Mouse (Mus musculus): ENCODE measurements around the gene Vmn1r220. TPM values are rescaled to one million over a fixed set of nuclear protein-coding genes. Genes with fewer than 3 reads are reported as not detected.
"Not testable (repeated sequence)": the region's sequence is repeated elsewhere in the genome, so short reads cannot be mapped to it uniquely, and the experiment has no call there.

Vmn1r220 gene
- not detected for total RNA-seq (2021)
- long read RNA-seq = 0 reads

DNA sequence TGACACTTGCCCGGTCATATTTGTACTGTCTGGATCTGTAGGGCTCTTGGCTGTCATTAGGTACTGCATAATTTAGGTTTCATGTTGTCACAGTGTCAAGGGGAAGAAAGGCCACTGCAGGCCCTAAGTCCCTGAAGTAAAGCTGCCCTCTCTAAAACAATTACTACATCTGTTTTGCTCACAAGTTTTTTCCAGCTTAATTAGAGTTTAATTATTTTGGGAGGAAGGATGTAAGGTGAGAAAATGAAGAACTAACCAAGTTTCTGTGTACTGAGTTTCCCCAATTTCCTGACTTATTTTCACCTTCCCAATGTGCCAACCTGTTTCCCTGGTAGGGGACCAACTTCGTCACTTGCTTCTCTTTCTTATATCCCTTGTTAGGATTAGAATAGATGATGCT, at the start of gene Vmn1r220:
Gene Vmn1r220 (minus strand): TSS at position 101 of the 400 bp plus-strand sequence.
- no peak for DNase-seq (ENCODE audit: low spot score in 2 of 2)

DNA sequence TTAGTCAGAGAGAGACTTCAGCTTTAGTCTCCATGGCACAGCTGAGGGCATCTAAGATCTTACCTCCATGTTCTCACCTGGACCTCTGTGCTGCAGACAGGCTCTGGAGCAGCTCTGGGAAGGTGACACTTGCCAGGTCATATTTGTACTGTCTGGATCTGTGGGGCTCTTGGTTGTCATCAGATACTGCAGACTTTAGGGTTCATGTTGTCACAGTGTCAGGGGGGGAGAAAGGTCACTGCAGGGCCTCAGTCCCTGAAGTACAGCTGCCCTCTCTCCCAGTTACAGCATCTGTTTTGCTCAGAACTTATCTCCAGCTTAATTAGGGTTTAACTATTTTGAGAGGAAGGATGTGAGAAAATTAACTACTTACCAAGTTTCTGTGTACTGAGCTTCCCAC, 48.1 kb upstream of the Vmn1r220 start, which contains the start of gene Vmn1r222:
Gene Vmn1r222 (minus strand): TSS at position 101 of the 400 bp plus-strand sequence.
- not testable (repeated sequence) for DNase-seq (ENCODE audit: low spot score in 2 of 2)

GRCm38 (mm10) chr13:23213827-23214226, 26.1 kb upstream of the Vmn1r220 start, which contains the start of gene Vmn1r221:
Gene Vmn1r221 (plus strand): TSS chr13:23214127.
- not testable (repeated sequence) for DNase-seq (ENCODE audit: low spot score in 2 of 2)

DNA sequence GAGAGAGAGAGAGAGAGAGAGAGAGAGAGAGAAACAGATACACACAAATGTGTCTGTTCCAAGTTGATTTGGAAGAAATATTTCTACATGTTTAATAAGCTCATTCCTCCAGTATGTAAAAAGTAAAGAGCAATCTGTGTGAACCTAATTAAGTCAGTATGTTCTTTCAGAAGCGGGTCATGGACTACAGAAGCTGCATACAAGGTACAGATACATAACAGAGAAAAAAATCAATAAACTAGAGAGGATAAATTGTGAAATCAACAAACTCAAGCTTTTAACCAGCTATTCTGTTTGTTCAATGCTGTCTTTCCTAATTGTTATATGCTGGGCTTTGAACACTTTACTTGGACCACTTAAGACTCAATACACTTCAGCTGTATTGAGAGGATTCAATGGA, 16.1 kb upstream of the Vmn1r220 start:
- DNase-seq (ENCODE audit: low spot score in 2 of 2) = not testable (repeated sequence)

- DNase-seq (ENCODE audit: low spot score in 2 of 2) = not testable (repeated sequence)
These were observed 21.3 kb downstream of the Vmn1r220 start for GRCm38 (mm10) chr13:23166471-23166870.

- no peak for DNase-seq (ENCODE audit: low spot score in 2 of 2)
These were observed 28.8 kb downstream of the Vmn1r220 start, which contains the start of gene Vmn1r219 for GRCm38 (mm10) chr13:23159012-23159411. Gene Vmn1r219 (plus strand): TSS chr13:23159312.

DNA sequence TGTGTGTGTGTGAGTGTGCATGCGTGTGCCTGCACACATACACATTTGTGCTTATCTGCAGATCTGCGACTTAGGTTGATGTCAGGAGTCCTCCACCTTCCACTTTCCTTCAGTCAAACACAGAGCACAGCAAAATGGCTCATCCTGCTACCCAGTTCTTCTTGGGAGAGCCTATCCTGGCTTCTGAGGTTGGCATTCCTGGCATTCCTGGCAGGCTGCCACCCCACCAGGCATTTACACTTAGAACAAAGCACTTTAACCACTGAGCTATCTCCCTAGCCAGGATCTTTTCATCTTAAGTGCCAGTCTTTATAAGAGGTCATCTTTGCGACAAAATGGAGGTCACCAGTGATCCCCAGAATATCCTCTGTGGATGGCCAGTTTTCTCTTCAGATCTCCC, 29.9 kb downstream of the Vmn1r220 start:
- DNase-seq (ENCODE audit: low spot score in 2 of 2) = no peak

DNA sequence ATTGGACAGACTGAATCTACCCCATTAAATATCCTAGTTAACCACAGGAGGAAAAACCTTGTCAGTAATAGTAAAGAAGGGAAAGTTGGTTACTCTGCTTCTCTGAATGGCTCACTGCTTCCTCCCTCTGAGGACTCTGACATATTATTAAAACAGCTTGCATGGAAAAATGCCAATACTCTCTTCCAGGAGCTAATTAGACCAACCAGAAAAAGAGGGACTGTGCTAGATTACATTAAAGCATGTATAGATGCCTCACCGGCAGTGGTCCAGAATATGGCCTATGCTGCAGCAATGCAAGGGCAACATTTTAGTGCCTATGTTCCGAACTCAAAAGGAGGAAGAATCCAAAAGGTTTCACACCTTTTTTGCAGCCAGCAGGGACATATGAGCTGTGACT, 48.9 kb downstream of the Vmn1r220 start:
- DNase-seq (ENCODE audit: low spot score in 2 of 2) = peak; percentile 19 to 36

DNA sequence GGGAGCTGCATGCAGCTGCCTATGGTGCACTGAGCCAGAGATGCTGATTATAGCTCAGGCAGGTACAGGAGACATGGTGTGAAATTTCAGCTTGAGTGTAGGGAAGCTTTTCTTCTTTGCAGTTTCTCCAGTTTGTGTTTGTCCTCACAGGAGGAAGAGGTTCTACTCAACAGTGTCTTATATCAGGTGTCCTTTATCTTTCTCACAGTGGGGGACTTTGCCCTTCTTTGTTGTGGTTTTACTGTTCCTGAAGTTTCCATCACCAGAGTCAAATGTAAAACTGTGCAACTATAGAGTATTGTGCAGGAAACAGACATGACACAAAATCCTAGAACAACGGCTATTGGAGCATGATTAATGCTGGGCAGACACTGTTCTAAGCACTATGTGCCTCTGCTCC, 54.3 kb downstream of the Vmn1r220 start:
- no peak for DNase-seq (ENCODE audit: low spot score in 2 of 2)

- DNase-seq (ENCODE audit: low spot score in 2 of 2) = no peak
These were observed 54.7 kb downstream of the Vmn1r220 start, which contains the start of gene Vmn1r218 for GRCm38 (mm10) chr13:23133099-23133498. Gene Vmn1r218 (plus strand): TSS chr13:23133155.

Other genes with a start within 250 kb of the Vmn1r220 start
- gene Vmn1r213, start 180.3 kb downstream of the Vmn1r220 start, total RNA-seq (2021) = not detected
- not detected for gene Vmn1r214, start 157.6 kb downstream of the Vmn1r220 start, total RNA-seq (2021)
- gene Vmn1r215, start 120.0 kb downstream of the Vmn1r220 start, total RNA-seq (2021) = not detected
- gene Vmn1r217, start 69.7 kb downstream of the Vmn1r220 start, total RNA-seq (2021) = not detected
- not detected for gene Vmn1r218, start 54.8 kb downstream of the Vmn1r220 start, total RNA-seq (2021)
- not detected for gene Vmn1r219, start 28.7 kb downstream of the Vmn1r220 start, total RNA-seq (2021)
- gene Vmn1r221, start 26.2 kb upstream of the Vmn1r220 start, total RNA-seq (2021) = not detected
- not detected for gene Vmn1r222, start 48.0 kb upstream of the Vmn1r220 start, total RNA-seq (2021)
- not detected for gene Vmn1r223, start 59.2 kb upstream of the Vmn1r220 start, total RNA-seq (2021)
- 10 to 100 TPM; 37.0 to 40.8 TPM for gene Zfp322a, start 181.2 kb upstream of the Vmn1r220 start, total RNA-seq (2021)
- 1 to 10 TPM; 7.0 to 7.5 TPM for gene Abt1, start 235.9 kb upstream of the Vmn1r220 start, total RNA-seq (2021)